Mouse (Mus musculus) stomach, postnatal 0 days (tissue): ENCODE measurements around the gene U2af1. TPM values are rescaled to one million over a fixed set of nuclear protein-coding genes. Genes with fewer than 3 reads are reported as not detected.
"Not testable (repeated sequence)": the region's sequence is repeated elsewhere in the genome, so short reads cannot be mapped to it uniquely, and the experiment has no call there.

Experiments
- ATAC-seq: fragments of 200-750 bp; cut with Nextera tagmentation; 2 replicates; pipeline ENCODE4 v1.8.0; 2017; ENCODE audit not compliant: low FRiP score, low TSS enrichment
- DNase-seq: peaks from one replicate; pipeline ENCODE4 v3.0.0-alpha.2; 2016; ENCODE audit warnings: low spot score
- H3K27ac ChIP-seq: fragments of 300-500 bp; sonication (generic); replicated peaks from 2 replicates; pipeline ENCODE4 v1.5.1; 2014; ENCODE audit warnings: mild to moderate bottlenecking, control low read depth
- H3K27me3 ChIP-seq: fragments of 300-500 bp; sonication (generic); 2 replicates; pipeline ENCODE4 v1.6.1; 2014; ENCODE audit warnings: low read length; ENCODE audit not compliant: control insufficient read depth, insufficient read depth
- H3K36me3 ChIP-seq: fragments of 300-500 bp; sonication (generic); 2 replicates; pipeline ENCODE4 v1.6.1; 2014; ENCODE audit warnings: low read length, mixed read lengths; ENCODE audit not compliant: control insufficient read depth, insufficient read depth
- H3K4me1 ChIP-seq: fragments of 300-500 bp; sonication (generic); replicated peaks from 2 replicates; pipeline ENCODE4 v1.6.1; 2014; ENCODE audit warnings: antibody characterized with exemption; ENCODE audit not compliant: control insufficient read depth, insufficient read depth
- H3K4me2 ChIP-seq: fragments of 300-500 bp; sonication (generic); replicated peaks from 2 replicates; pipeline ENCODE4 v1.6.1; 2014; ENCODE audit warnings: low read depth, mild to moderate bottlenecking, control low read depth, moderate library complexity
- H3K4me3 ChIP-seq: fragments of 300-500 bp; sonication (generic); 2 replicates; pipeline ENCODE4 v1.5.1; 2014; ENCODE audit warnings: low read depth, low read length, control low read depth
- H3K9ac ChIP-seq: fragments of 300-500 bp; sonication (generic); 2 replicates; pipeline ENCODE4 v1.6.1; 2014; ENCODE audit warnings: mild to moderate bottlenecking, low read length, control low read depth, mixed read lengths
- H3K9me3 ChIP-seq: fragments of 300-500 bp; sonication (generic); 2 replicates; pipeline ENCODE4 v1.6.1; 2016; ENCODE audit warnings: low read length; ENCODE audit not compliant: control insufficient read depth
- CTCF ChIP-seq: IDR thresholded peaks from 2 replicates; pipeline ENCODE4 v1.5.1; 2016; ENCODE audit warnings: antibody characterized with exemption, low read depth, mild to moderate bottlenecking, moderate library complexity
- EP300 ChIP-seq: optimal IDR thresholded peaks from 2 replicates; pipeline ENCODE3; 2016; ENCODE audit warnings: antibody characterized with exemption
- WGBS: fragments of 180-500 bp; shearing (Covaris S2); extraction: QIAGEN DNeasy Blood & Tissue Kit; methylation state at CpG from one replicate; pipeline ENCODE4 v1.1.7; 2014; 5-methylcytosine and 5-hydroxymethylcytosine counted together
- polyA plus RNA-seq: library from polyadenylated mRNA; unstranded; fragments of >200 nt; fragmentation: Nextera tagmentation; extraction: Ambion mirVana; gene quantifications from 2 replicates; pipeline ENCODE4 v1.2.1, GENCODE M21; 2015

The U2af1 gene
- polyA plus RNA-seq, 1 experiment from 2014 or later = 161 TPM

DNA sequence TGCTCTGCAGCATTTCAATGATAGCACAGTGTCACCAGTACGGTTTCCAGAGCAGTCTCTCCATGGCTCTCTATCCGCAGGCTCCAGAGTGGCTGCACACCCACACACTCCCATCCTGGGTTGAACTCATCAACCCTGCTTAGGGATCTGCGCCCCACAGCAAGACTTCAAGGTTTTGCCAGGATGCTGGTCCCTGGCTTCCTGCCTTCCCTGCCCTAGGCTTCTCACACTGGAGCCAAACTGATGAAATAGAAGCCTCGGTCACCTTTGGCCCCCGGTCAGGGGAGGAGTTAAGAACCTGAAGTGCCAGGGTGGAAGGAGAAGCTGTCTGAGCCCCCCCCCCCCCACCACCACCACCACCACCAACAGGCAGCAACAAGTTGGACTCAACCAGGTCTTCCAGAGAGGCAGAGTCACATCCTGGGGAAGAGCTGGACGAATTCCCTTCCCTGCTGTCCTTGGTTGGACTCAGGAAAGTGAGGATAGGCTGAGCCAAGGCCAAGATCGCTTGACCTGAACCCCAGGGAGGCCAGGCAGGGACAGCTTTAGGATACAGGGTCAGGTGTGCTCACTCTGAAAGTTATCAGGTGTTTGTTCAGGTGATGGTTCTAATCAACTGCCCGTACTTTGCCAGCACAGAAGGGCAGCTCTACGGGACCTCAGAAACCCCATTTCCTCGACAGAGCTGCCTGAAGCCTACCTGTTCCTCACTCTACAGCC, 27.5 kb downstream of the U2af1 start:
- H3K27ac ChIP-seq = no peak overlapping the region
- no peak overlapping the region for H3K4me3 ChIP-seq
- no peak for ATAC-seq
- 66% methylated on average over 10 of the region's 10 CpGs for WGBS
- no peaks in the 10 kb centered on the region for H3K27me3 ChIP-seq
- 0 out of 2 replicates have a peak, but pooled peaks cover 2% of the 10 kb centered on the region for H3K9me3 ChIP-seq
- no peaks in the 10 kb centered on the region for H3K36me3 ChIP-seq
- no peaks in the 10 kb centered on the region for H3K4me1 ChIP-seq
- H3K9ac ChIP-seq = no peak overlapping the region
- no peak for TF ChIP-seq CTCF
- no peak for TF ChIP-seq EP300
- no peak for DNase-seq
- no peak overlapping the region for H3K4me2 ChIP-seq

DNA sequence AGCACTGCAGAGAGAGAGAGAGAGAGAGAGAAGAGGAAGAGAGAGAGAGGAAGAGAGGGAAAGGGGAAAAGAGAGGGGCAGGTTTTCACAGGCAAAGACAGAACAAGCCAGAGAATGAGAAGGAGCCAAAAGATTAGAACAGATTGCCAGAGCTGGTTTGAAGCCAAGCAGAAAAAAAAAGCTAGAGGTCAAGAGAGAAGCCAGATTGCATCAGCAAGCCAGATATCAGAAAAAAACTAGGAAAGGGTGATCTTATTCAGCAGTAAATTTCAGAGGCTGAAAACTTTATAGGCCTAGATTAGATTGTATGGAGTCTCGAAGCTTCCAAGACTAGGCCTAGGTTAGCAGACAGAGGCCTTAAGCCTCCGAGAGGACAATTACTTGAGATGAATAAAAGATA, 30.7 kb downstream of the U2af1 start:
- no peaks in the 10 kb centered on the region for H3K4me1 ChIP-seq
- no peak overlapping the region for H3K27ac ChIP-seq
- no peaks in the 10 kb centered on the region for H3K36me3 ChIP-seq
- no peak overlapping the region for H3K4me2 ChIP-seq
- WGBS = 94% methylated on average over 2 of the region's 2 CpGs
- no peak for DNase-seq
- no peak for TF ChIP-seq EP300
- no peak for TF ChIP-seq CTCF
- H3K27me3 ChIP-seq = no peaks in the 10 kb centered on the region
- ATAC-seq = no peak
- H3K9me3 ChIP-seq = 0 out of 2 replicates have a peak, but pooled peaks cover 2% of the 10 kb centered on the region
- H3K4me3 ChIP-seq = no peak overlapping the region
- no peak overlapping the region for H3K9ac ChIP-seq

DNA sequence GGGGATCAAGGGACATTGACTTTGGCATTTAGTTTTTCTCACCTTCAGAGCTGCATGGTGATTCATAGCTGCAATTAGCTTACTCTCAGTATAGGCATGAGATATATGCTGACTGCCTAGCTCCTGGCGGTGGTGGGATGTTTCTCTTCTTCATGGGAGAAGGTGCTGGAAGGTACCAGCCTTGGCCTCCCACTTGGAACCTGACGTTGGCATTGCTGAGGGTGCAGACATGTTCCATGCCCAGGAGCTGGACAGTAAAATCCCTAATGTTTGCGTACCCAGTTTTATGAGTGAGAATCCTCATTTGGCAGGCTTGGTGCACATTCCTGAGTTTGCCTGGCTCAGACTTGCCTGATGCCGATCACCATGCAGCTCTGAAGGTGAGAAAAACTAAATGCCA, 35.6 kb downstream of the U2af1 start:
- no peaks in the 10 kb centered on the region for H3K9me3 ChIP-seq
- H3K4me2 ChIP-seq = no peak overlapping the region
- ATAC-seq (no peak; the same call in 1 of the 2 replicates), DNase-seq (no peak)
- H3K36me3 ChIP-seq = no peaks in the 10 kb centered on the region
- no peak overlapping the region for H3K9ac ChIP-seq
- H3K27me3 ChIP-seq = no peaks in the 10 kb centered on the region
- WGBS = 78% methylated on average over 4 of the region's 4 CpGs
- H3K4me3 ChIP-seq = no peak overlapping the region
- H3K4me1 ChIP-seq = no peaks in the 10 kb centered on the region
- H3K27ac ChIP-seq = no peak overlapping the region
- TF ChIP-seq EP300 (no peak), CTCF (no peak)

DNA sequence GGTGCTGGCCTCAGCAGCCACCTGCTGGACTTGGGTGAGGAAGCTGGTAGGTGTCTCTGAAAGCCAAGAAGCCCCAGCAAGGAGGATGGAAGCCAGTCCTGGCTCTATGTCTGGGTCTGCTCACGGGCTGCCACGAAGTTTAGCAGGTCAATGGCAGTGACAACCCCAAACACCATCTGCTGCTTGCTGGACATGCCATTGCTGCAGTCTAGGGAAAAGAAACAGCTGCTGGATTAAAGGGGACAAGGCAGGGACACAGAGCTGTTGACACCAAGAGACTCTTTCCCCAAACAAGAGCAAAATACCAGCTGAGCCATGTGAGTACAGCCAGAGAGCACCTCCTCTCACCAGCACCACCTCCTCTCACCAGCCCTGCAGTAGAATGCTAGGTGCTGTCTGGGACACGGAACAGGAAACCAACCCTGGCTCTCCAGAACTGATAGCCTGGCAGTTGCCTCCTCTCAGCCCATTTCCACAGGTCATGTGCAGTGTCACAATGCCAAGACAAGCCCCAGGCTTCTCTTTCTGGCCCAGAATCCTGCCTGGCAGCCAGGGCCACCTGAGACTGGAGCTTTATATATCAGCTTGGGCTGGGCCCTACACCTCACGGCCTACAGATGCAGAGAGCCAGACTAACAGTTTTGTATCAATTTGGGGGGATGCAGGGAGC, 45.5 kb downstream of the U2af1 start:
- TF ChIP-seq CTCF (no peak), EP300 (no peak)
- DNase-seq (no peak), ATAC-seq (no peak)
- Histone ChIP-seq H3K27me3 (no peaks in the 10 kb centered on the region), H3K4me2 (no peak overlapping the region), H3K4me1 (no peaks in the 10 kb centered on the region), H3K4me3 (no peak overlapping the region), H3K36me3 (no peaks in the 10 kb centered on the region), H3K9me3 (no peaks in the 10 kb centered on the region), H3K9ac (no peak overlapping the region), H3K27ac (no peak overlapping the region)
- WGBS = 60% methylated on average over 4 of the region's 4 CpGs

DNA sequence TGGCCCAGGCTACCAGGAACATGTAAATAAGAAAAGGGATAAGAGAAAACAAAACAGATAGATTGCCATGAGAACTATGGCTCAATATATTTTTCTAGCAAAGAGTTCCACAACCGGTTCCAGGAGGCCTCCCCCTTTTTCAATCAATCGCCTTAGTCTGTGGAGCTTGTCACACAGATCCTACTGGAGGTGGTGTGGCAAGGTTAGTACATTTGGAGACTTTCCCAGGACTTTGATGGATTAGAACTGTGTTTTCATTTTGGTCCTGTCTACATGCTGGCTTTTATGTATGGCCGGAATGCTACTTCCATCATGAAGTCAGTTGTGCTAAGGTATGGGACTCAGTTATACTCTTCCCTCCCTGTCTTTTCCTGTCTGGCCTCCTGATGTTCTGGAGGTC, 48.8 kb downstream of the U2af1 start:
- WGBS = 75% methylated on average over 3 of the region's 3 CpGs
- no peak for TF ChIP-seq CTCF
- no peak for TF ChIP-seq EP300
- no peak overlapping the region for H3K4me3 ChIP-seq
- H3K27ac ChIP-seq = no peak overlapping the region
- ATAC-seq (no peak), DNase-seq (no peak)
- peaks cover 3% of the 10 kb centered on the region for H3K36me3 ChIP-seq
- no peaks in the 10 kb centered on the region for H3K9me3 ChIP-seq
- no peak overlapping the region for H3K4me2 ChIP-seq
- H3K9ac ChIP-seq = no peak overlapping the region
- no peaks in the 10 kb centered on the region for H3K4me1 ChIP-seq
- no peaks in the 10 kb centered on the region for H3K27me3 ChIP-seq

DNA sequence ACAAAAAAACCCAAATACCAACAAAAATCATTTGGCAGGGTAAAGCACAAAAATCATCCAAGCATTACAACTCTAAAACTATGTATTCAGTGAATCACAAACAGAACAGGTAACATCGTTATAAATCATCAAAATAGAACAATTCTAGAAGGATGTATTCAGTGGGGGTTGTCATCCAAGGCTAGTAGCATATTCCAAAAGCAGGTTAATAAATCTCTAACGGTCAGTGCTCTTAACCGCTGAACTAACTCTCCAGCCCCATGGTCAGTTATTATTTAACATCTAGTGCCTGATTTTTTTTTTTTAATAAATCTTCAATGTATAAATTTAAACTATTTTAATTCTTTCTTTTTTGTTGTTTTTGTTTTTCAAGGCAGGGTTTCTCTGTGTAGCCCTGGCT, 49.5 kb downstream of the U2af1 start:
- H3K9me3 ChIP-seq, H3K27me3 ChIP-seq, ATAC-seq, H3K27ac ChIP-seq, H3K36me3 ChIP-seq, DNase-seq, H3K4me3 ChIP-seq, H3K4me1 ChIP-seq, H3K9ac ChIP-seq, H3K4me2 ChIP-seq: not testable (repeated sequence)
- WGBS = 93% methylated on average over 3 of the region's 3 CpGs
